10 mouse cellular contexts compared by ENCODE assay signal in genomic region chr17:84865158-84865557, GRCm38 (mm10).
DNase-seq lines count a peak whose midpoint lies in the region.
"Had no signal": no experiment of that assay in that cellular context is flagged by ENCODE, and none has a peak within 500 bp of the region (broad histone marks: within the 10 kb centered on the region; RNA-seq: fewer than 3 reads in every experiment).

No protein-coding gene starts in this region.

- WGBS in embryonic facial prominence, embryonic 10.5 days = 73% methylated on average over 2 of the region's 2 CpGs

- H3K36me3 ChIP-seq in embryonic facial prominence, embryonic 10.5 days (replicated peaks) = no peaks in the 10 kb centered on the region
- H3K36me3 ChIP-seq: embryonic facial prominence, embryonic 12.5 days; limb, embryonic 12.5 days had no signal

- H3K27ac ChIP-seq in embryonic facial prominence, embryonic 10.5 days (replicated peaks) = no peak overlapping the region
- H3K27ac ChIP-seq: embryonic facial prominence, embryonic 12.5 days; limb, embryonic 12.5 days had no signal

- no peaks in the 10 kb centered on the region for H3K9me3 ChIP-seq in embryonic facial prominence, embryonic 10.5 days
- H3K9me3 ChIP-seq: embryonic facial prominence, embryonic 12.5 days; limb, embryonic 12.5 days had no signal

- DNase-seq in layer of hippocampus, adult 18-20 months (ENCODE audit: low spot score in 2 of 2) = peak; percentile 15 to 67
- no peak for DNase-seq in layer of hippocampus, postnatal 25 days (ENCODE audit: extremely low spot score in 1 of 2, low spot score in 1 of 2)
- DNase-seq in brain, adult 2 months (ENCODE audit: low read depth, low spot score) = peak; percentile 94
- peak; percentile 68 to 71 for DNase-seq in cerebellum, postnatal 36 days
- DNase-seq in layer of hippocampus, adult 8-10 months (ENCODE audit: low spot score in 2 of 2) = peak; percentile 33 to 43
- no peak for DNase-seq in embryonic facial prominence, embryonic 10.5 days (ENCODE audit: low spot score)
- DNase-seq in ovary, postnatal 14 days (ENCODE audit: low spot score) = no peak
- DNase-seq: kidney, adult 18-20 months had no signal

- no peaks in the 10 kb centered on the region for H3K27me3 ChIP-seq in embryonic facial prominence, embryonic 10.5 days (replicated peaks; ENCODE audit: low read depth, poor library complexity, severe bottlenecking)
- H3K27me3 ChIP-seq: embryonic facial prominence, embryonic 12.5 days; limb, embryonic 12.5 days had no signal

- H3K4me3 ChIP-seq in embryonic facial prominence, embryonic 10.5 days = no peak overlapping the region
- H3K4me3 ChIP-seq: embryonic facial prominence, embryonic 12.5 days; limb, embryonic 12.5 days had no signal

- H3K4me1 ChIP-seq in embryonic facial prominence, embryonic 10.5 days = peaks cover 7% of the 10 kb centered on the region
- H3K4me1 ChIP-seq: embryonic facial prominence, embryonic 12.5 days had no signal

Comparison
In these comparisons a context has a peak if more than half of its experiments do, and no peak if none do; other contexts are left out.
1. DNase-seq: peak in layer of hippocampus, adult 18-20 months (2 of 2), brain, adult 2 months (single experiment), cerebellum, postnatal 36 days (2 of 2) and layer of hippocampus, adult 8-10 months (2 of 2); none in layer of hippocampus, postnatal 25 days (0 of 2), embryonic facial prominence, embryonic 10.5 days (single experiment) and ovary, postnatal 14 days (single experiment).